Mouse (Mus musculus) large intestine, adult 2 months (tissue): ENCODE measurements around the gene Nyap1. TPM values are rescaled to one million over a fixed set of nuclear protein-coding genes. Genes with fewer than 3 reads are reported as not detected.
A peak's percentile ranks its signal among the peaks of the same experiment; 100 is the strongest.

Experiments
- DNase-seq: peaks from one replicate; pipeline ENCODE4 v3.0.0-alpha.2; 2012; ENCODE audit warnings: low read depth, low spot score
- WGBS: fragments of 180-500 bp; shearing (Covaris S2); methylation state at CpG from one replicate; pipeline ENCODE4 v1.1.7; 2018; 5-methylcytosine and 5-hydroxymethylcytosine counted together
- polyA plus RNA-seq: library from polyadenylated mRNA; depleted of rRNA; stranded (reverse); fragments of >200 nt; gene quantifications from 2 replicates; pipeline ENCODE4 v1.2.3, GENCODE M21; 2012

Nyap1 gene
- polyA plus RNA-seq, 1 experiment: 5.0 TPM

GRCm38 (mm10) chr5:137713454-137713853 lies 28.0 kb downstream of the Nyap1 start:
- no peak for DNase-seq

GRCm38 (mm10) chr5:137706913-137707633 lies 34.3 kb downstream of the Nyap1 start:
- peak; percentile 99 for DNase-seq
- whole genome bisulfite sequencing: 16% methylated on average over 12 of the region's 12 CpGs

More at GRCm38 (mm10) chr5:137713454-137713853, 28.0 kb downstream of the Nyap1 start:
- WGBS: 80% methylated on average over 5 of the region's 5 CpGs

GRCm38 (mm10) chr5:137705242-137705641 lies 36.2 kb downstream of the Nyap1 start:
- 15% methylated on average over 6 of the region's 6 CpGs for WGBS
- no peak for DNase-seq

- DNase-seq: no peak
- 65% methylated on average over 2 of the region's 2 CpGs for WGBS
Measured at GRCm38 (mm10) chr5:137699850-137700249, 41.6 kb downstream of the Nyap1 start.

GRCm38 (mm10) chr5:137699080-137699479 lies 42.3 kb downstream of the Nyap1 start:
- WGBS: 80% methylated on average over 3 of the region's 3 CpGs
- no peak for DNase-seq

GRCm38 (mm10) chr5:137695930-137696329 lies 45.5 kb downstream of the Nyap1 start:
- DNase-seq: no peak
- 11% methylated on average over 4 of the region's 4 CpGs for WGBS

- DNase-seq: no peak
- 95% methylated on average over 3 of the region's 3 CpGs for WGBS
Measured at GRCm38 (mm10) chr5:137694796-137695195, 46.6 kb downstream of the Nyap1 start.

GRCm38 (mm10) chr5:137691881-137692280 lies 49.5 kb downstream of the Nyap1 start:
- WGBS: 54% methylated on average over 1 of the region's 1 CpGs
- DNase-seq: no peak

GRCm38 (mm10) chr5:137690531-137690930 lies 50.9 kb downstream of the Nyap1 start:
- DNase-seq: no peak
- WGBS: 68% methylated on average over 9 of the region's 9 CpGs

- 79% methylated on average over 3 of the region's 3 CpGs for WGBS
- DNase-seq: no peak
Measured at GRCm38 (mm10) chr5:137689974-137690373, 51.4 kb downstream of the Nyap1 start.

- no peak for DNase-seq
- 56% methylated on average over 6 of the region's 6 CpGs for WGBS
Measured at GRCm38 (mm10) chr5:137686127-137686790, 55.1 kb downstream of the Nyap1 start.

GRCm38 (mm10) chr5:137685653-137686052 lies 55.8 kb downstream of the Nyap1 start:
- no peak for DNase-seq
- WGBS: 91% methylated on average over 3 of the region's 3 CpGs

GRCm38 (mm10) chr5:137684294-137685123 lies 56.9 kb downstream of the Nyap1 start, which contains the start of gene Agfg2:
Agfg2 (minus strand) TSS chr5:137684726.
- DNase-seq: peak; percentile 99
- under 1% methylated on average over 59 of the region's 62 CpGs for WGBS

- DNase-seq: no peak
Measured at GRCm38 (mm10) chr5:137683388-137684293, 57.8 kb downstream of the Nyap1 start.

GRCm38 (mm10) chr5:137682526-137682925 lies 58.9 kb downstream of the Nyap1 start:
- WGBS: 83% methylated on average over 6 of the region's 6 CpGs
- DNase-seq: no peak

More at GRCm38 (mm10) chr5:137683388-137684293, 57.8 kb downstream of the Nyap1 start:
- 4% methylated on average over 28 of the region's 28 CpGs for WGBS
